Mouse (Mus musculus) B cell, adult 2 months (primary cell): ENCODE data around the gene Gnptg.

ENCODE experiments used
- DNase-seq, 2 experiments: peaks; one replicate each; pipeline ENCODE4 v3.0.0; 2022

The Gnptg gene

DNA sequence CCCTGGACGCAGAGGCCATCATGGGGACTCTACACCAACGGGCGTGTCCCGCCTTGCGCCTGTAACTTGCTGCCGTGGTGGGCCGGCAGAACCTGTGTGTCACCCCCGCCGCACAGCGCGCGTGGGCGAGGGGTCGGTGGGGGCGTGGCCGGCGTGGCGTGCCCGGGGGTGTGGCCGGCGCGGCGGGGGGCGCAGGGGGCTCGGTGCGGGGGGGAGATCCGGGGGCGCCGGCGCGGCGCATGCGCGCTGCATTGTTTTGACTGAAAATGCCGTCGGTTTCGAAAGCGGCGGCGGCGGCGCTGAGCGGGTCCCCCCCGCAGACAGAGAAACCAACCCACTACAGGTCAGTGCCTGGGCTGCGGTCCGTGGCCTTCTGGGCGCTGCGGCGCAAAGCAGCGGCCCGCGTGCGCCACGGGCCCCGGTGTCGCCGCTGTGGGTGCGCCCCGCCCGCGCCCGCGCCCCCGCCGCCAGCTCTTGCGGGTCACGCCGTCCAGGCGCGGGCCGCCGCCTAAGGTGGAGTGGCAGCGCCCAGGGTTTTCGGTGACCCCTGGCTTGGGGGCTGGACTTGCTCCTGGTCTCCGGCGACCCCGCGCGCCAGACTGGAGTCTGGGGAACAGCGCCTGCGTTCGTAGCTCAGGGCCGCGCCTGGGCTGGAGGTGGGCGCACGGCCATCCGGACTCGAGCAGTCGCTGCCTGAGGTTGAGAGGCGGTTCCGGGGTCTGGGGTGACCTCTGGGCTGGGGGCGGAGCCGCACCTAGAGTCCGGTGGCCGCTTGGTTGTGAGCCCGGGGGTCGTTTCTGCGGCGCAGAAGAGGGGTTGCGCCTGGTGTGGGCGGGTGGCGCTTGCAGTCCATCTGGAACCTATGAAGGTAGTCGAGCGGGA lies 51.5 kb downstream of the Gnptg start, which contains the start of gene Unkl:
Unkl (plus strand) TSS at position 248 of the 882 bp plus-strand sequence.
- DNase-seq = peak; percentile 84 to 85

DNA sequence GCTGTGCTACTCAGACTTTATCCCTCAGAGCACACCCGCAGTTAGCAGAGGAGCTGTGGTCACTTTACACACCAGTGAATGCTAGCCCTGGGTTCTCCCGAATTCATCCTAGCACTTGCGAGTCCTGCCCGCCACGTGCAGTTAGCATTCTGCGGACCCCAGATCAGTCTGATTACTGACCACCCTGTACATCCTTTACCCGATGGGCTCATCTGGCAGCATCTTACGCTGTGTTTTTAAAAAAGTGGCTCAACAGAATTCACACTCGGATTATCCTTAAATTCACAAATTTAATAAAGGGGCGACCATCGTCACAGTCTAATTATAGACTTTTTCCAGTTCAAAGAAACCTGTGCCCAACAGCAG lies 52.2 kb downstream of the Gnptg start:
- no peak for DNase-seq

DNA sequence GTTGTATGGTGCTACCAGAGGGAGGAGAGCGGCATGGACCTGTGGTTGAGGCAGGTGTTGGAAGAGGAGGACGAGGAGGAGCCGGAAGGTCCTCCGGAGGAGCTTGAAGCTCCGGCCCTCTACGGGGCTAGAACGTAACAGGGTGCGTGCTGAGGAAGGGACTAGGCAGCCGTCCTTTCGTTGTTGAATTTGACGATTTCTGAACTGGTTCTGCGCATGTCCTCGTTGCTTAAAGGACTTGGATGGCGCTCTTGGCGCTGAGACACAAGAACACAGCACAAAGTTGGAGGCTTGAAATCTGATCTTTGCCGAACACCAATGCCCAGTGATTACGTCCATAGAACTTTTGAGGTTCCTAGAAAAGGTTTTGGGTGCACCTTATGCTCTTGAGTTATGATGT lies 55.0 kb downstream of the Gnptg start:
- no peak for DNase-seq

DNA sequence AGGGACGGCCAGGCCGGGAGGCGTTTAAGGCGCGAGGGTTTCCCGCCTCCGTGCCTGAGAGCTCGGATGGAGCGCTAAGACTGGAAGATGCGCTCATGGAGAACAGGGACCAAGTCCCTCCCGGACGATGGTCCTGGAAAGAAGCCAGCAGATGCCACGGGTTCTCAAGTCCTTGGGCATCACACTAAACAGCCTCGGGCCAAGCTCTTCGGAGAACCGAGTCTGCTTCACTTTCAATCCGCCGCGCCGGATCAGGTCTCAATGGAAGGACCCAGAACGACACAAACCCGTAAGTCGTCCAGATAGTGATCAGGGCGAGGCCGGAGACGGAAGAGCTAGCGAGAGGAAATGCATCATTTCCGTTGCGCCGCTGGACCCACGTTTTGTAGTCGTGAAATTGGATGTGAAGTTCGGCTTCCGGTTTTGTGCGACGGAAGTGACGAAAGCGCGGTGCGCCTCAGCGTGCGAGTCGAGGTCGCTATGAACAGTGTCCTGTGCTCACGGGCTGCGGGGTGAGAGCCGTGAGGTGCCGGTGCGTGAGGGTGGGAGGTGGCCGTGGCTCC lies 55.7 kb downstream of the Gnptg start, which contains the start of gene BC003965:
BC003965 (plus strand) TSS at position 426 of the 563 bp plus-strand sequence.
- DNase-seq = peak; percentile 98
